Comparison of ENCODE assay signal across 21 mouse cellular contexts in the genomic region with DNA sequence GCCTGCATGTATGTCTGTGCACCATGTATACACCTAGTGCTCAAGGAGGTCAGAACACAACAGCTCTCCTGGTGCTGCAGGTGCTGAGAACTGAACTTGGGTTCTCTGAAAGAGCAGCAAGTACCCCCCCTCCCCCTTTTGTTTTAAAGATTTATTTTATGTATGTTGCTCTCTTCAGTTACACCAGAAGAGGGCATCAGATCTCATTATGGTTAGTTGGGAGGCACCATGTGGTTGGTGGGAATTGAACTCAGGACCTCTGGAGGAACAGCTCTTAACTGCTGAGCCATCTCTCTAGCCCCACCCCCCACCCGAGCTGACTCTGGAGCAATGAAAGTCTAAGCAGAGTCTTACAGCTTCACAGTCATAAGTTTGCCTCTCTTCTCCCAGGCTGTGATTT. TPM values are rescaled to one million over a fixed set of nuclear protein-coding genes. Genes with fewer than 3 reads are reported as not detected.
DNase-seq lines count a peak whose midpoint lies in the region; ATAC-seq and TF ChIP-seq lines count a peak whose summit lies in the region.
"Had no signal": no experiment of that assay in that cellular context is flagged by ENCODE, and none has a peak within 500 bp of the region (broad histone marks: within the 10 kb centered on the region; RNA-seq: fewer than 3 reads in every experiment).

No protein-coding gene starts in this region.

- in situ Hi-C loops in Patski (cut with MboI; ENCODE audit: low pct_unique_long_range_greater_than_20kb): no loop called here

- TF ChIP-seq EP300 in liver, embryonic 14.5 days (IDR thresholded peaks at IDR 0.05; ENCODE audit: low read depth): no peak
- no peak for TF ChIP-seq EP300 in stomach, postnatal 0 days (optimal IDR thresholded peaks at IDR 0.05)

- CTCF ChIA-PET in Patski (lab: Charles Lee): interaction anchor here (0.9 kb wide), 1 partner anchor 12 kb away, joined by 4 read pairs; no protein-coding TSS in a partner anchor

- POLR2A ChIA-PET in Patski (lab: Charles Lee): no interaction called here

- 19% methylated on average over 1 of the region's 1 CpGs for WGBS in liver, embryonic 14.5 days (ENCODE audit: insufficient replicate concordance)
- 36% methylated on average over 1 of the region's 1 CpGs for WGBS in liver, embryonic 11.5 days
- WGBS in stomach, postnatal 0 days: 69% methylated on average over 1 of the region's 1 CpGs

- peak; percentile 26 for DNase-seq in CD4-positive, CD25-positive, alpha-beta regulatory T cell, adult 2 months (ENCODE audit: low read depth, low spot score)
- no peak for DNase-seq in liver, embryonic 14.5 days (ENCODE audit: low read depth in 3 of 3, low spot score in 3 of 3)
- no peak for DNase-seq in liver, embryonic 11.5 days (ENCODE audit: low spot score)
- DNase-seq in Patski (ENCODE audit: low read depth, low spot score): no peak
- DNase-seq in stomach, postnatal 0 days (ENCODE audit: low spot score): no peak
- no peak for DNase-seq in layer of hippocampus, adult 8-10 months (ENCODE audit: low spot score in 2 of 2)
- DNase-seq in kidney, postnatal 10 days: no peak
- DNase-seq: adrenal gland, postnatal 25 days; cerebellum, adult 8-10 months; lung, postnatal 4 days; retina, postnatal 1 day; right cerebral cortex, postnatal 4 days had no signal

- TF ChIP-seq CTCF in liver, embryonic 14.5 days (IDR thresholded peaks at IDR 0.05; ENCODE audit: low read depth): peak; percentile 27; the same call in 1 of the 2 replicates
- peak; percentile 25 for TF ChIP-seq CTCF in Patski (IDR thresholded peaks at IDR 0.05)
- peak; percentile 35; the same call in 1 of the 2 replicates for TF ChIP-seq CTCF in stomach, postnatal 0 days (IDR thresholded peaks at IDR 0.05; ENCODE audit: low read depth)

- no peak for ATAC-seq in CD4-positive, CD25-positive, alpha-beta regulatory T cell, adult 4 months
- ATAC-seq in liver, embryonic 14.5 days (ENCODE audit: insufficient read depth): no peak
- no peak for ATAC-seq in liver, embryonic 11.5 days (replicated peaks; ENCODE audit: low FRiP score)
- no peak for ATAC-seq in Patski
- no peak for ATAC-seq in stomach, postnatal 0 days (ENCODE audit: low FRiP score, low TSS enrichment)
- ATAC-seq: forebrain, embryonic 15.5 days had no signal

- no peak overlapping the region for H3K27ac ChIP-seq in liver, embryonic 14.5 days
- H3K27ac ChIP-seq in liver, embryonic 11.5 days (ENCODE audit: low read depth, low read length): no peak overlapping the region
- no peak overlapping the region for H3K27ac ChIP-seq in stomach, postnatal 0 days (replicated peaks)
- H3K27ac ChIP-seq: forebrain, embryonic 15.5 days; hindbrain, embryonic 10.5 days; limb, embryonic 12.5 days; neural tube, embryonic 15.5 days had no signal

- H3K36me3 ChIP-seq in liver, embryonic 14.5 days (replicated peaks; ENCODE audit: control insufficient read depth, insufficient read depth, low read depth): no peaks in the 10 kb centered on the region
- H3K36me3 ChIP-seq in liver, embryonic 11.5 days (ENCODE audit: control insufficient read depth, insufficient read depth, low read length): no peaks in the 10 kb centered on the region
- no peaks in the 10 kb centered on the region for H3K36me3 ChIP-seq in stomach, postnatal 0 days (ENCODE audit: control insufficient read depth, insufficient read depth, low read length)
- H3K36me3 ChIP-seq: forebrain, embryonic 15.5 days; G1E had no signal

- H3K4me1 ChIP-seq in liver, embryonic 14.5 days (replicated peaks; ENCODE audit: control insufficient read depth in 2 of 2, insufficient read depth in 2 of 2, low read length in 1 of 2): peaks cover 0 to 4% of the 10 kb centered on the region in 2 experiments; a peak in 1 of 4 replicates
- H3K4me1 ChIP-seq in liver, embryonic 11.5 days (replicated peaks; ENCODE audit: control insufficient read depth, insufficient read depth, low read length): no peaks in the 10 kb centered on the region
- no peaks in the 10 kb centered on the region for H3K4me1 ChIP-seq in stomach, postnatal 0 days (replicated peaks; ENCODE audit: control insufficient read depth, insufficient read depth)
- H3K4me1 ChIP-seq: forebrain, embryonic 15.5 days; hindbrain, embryonic 10.5 days; limb, embryonic 12.5 days; neural tube, embryonic 15.5 days had no signal

- no peak overlapping the region for H3K4me3 ChIP-seq in liver, embryonic 14.5 days (ENCODE audit: insufficient read depth in 1 of 2, low read depth in 2 of 2, low read length in 2 of 2)
- no peak overlapping the region for H3K4me3 ChIP-seq in liver, embryonic 11.5 days (ENCODE audit: low read depth, low read length)
- no peak overlapping the region for H3K4me3 ChIP-seq in stomach, postnatal 0 days (ENCODE audit: low read depth, low read length)
- H3K4me3 ChIP-seq: erythroblast, embryonic 14.5 days; forebrain, embryonic 15.5 days; hindbrain, embryonic 10.5 days; limb, embryonic 12.5 days; neural tube, embryonic 15.5 days had no signal

- H3K9ac ChIP-seq in liver, embryonic 14.5 days (replicated peaks): no peak overlapping the region
- no peak overlapping the region for H3K9ac ChIP-seq in liver, embryonic 11.5 days (ENCODE audit: low read depth, low read length)
- H3K9ac ChIP-seq in stomach, postnatal 0 days (ENCODE audit: low read length): no peak overlapping the region
- H3K9ac ChIP-seq: forebrain, embryonic 15.5 days; limb, embryonic 12.5 days; neural tube, embryonic 15.5 days had no signal

- no peaks in the 10 kb centered on the region for H3K27me3 ChIP-seq in liver, embryonic 14.5 days (ENCODE audit: control insufficient read depth, insufficient read depth, low read length)
- no peaks in the 10 kb centered on the region for H3K27me3 ChIP-seq in liver, embryonic 11.5 days (replicated peaks; ENCODE audit: control insufficient read depth, insufficient read depth, low read length)
- H3K27me3 ChIP-seq in Patski: no peaks in the 10 kb centered on the region
- no peaks in the 10 kb centered on the region for H3K27me3 ChIP-seq in stomach, postnatal 0 days (ENCODE audit: control insufficient read depth, insufficient read depth, low read length)
- H3K27me3 ChIP-seq: forebrain, embryonic 15.5 days; limb, embryonic 12.5 days; neural tube, embryonic 15.5 days had no signal

- H3K4me2 ChIP-seq in liver, embryonic 14.5 days (ENCODE audit: low read depth): no peak overlapping the region
- H3K4me2 ChIP-seq in liver, embryonic 11.5 days: no peak overlapping the region
- no peak overlapping the region for H3K4me2 ChIP-seq in stomach, postnatal 0 days (replicated peaks; ENCODE audit: low read depth)
- H3K4me2 ChIP-seq: forebrain, embryonic 15.5 days; limb, embryonic 12.5 days; midbrain, embryonic 11.5 days; neural tube, embryonic 15.5 days had no signal

- no peaks in the 10 kb centered on the region for H3K9me3 ChIP-seq in liver, embryonic 14.5 days (ENCODE audit: control insufficient read depth, low read length)
- no peaks in the 10 kb centered on the region for H3K9me3 ChIP-seq in liver, embryonic 11.5 days (ENCODE audit: control insufficient read depth, low read length)
- no peaks in the 10 kb centered on the region for H3K9me3 ChIP-seq in stomach, postnatal 0 days (ENCODE audit: control insufficient read depth, low read length)
- H3K9me3 ChIP-seq: forebrain, embryonic 15.5 days; G1E; hindbrain, embryonic 10.5 days; limb, embryonic 12.5 days; neural tube, embryonic 15.5 days had no signal

RNA-seq across cellular contexts. Expression of a gene that starts 21.0 kb away (rescaled TPM):
- polyA plus RNA-seq in CD4-positive, CD25-positive, alpha-beta regulatory T cell, adult 4 months (2017; shearing (Covaris generic)): 1 to 10 TPM in 1 of 2 experiments, under 1 TPM in 1; 0.87 to 1.1 TPM
- 0.18 and 0.26 TPM in 2 replicates for polyA plus RNA-seq in liver, embryonic 14.5 days (2012; rRNA removed)
- 0.19 and 0.22 TPM in 2 replicates for polyA plus RNA-seq in liver, embryonic 14.5 days (2014; fragmentation: Nextera tagmentation; extraction: Ambion mirVana)
- 0.25 and 0.49 TPM in 2 replicates for polyA plus RNA-seq in liver, embryonic 11.5 days (2014; fragmentation: Nextera tagmentation; extraction: Ambion mirVana)
- 1.9 TPM for polyA plus RNA-seq in Patski (2021)
- polyA plus RNA-seq in stomach, postnatal 0 days (2015; fragmentation: Nextera tagmentation; extraction: Ambion mirVana): 0.16 and 0.52 TPM in 2 replicates
- total RNA-seq in layer of hippocampus, adult 8-10 months (2022): 1 to 10 TPM in 3 of 4 experiments, under 1 TPM in 1; 0.54 to 2.2 (median 1.5) TPM
- total RNA-seq: common myeloid progenitor, adult 5-6 weeks had no signal
- polyA plus RNA-seq: erythroblast, embryonic 14.5 days; G1E; hindbrain, embryonic 10.5 days; neural tube, embryonic 15.5 days had no signal

RNA-seq across cellular contexts. Expression of a gene that starts 22.2 kb away (rescaled TPM):
- 100 to 1,000 TPM in 1 of 2 experiments, 10 to 100 TPM in 1; 84.0 to 217 TPM for polyA plus RNA-seq in CD4-positive, CD25-positive, alpha-beta regulatory T cell, adult 4 months (2017; shearing (Covaris generic))
- 4.0 and 4.9 TPM in 2 replicates for polyA plus RNA-seq in liver, embryonic 14.5 days (2012; rRNA removed)
- 1.9 and 3.2 TPM in 2 replicates for polyA plus RNA-seq in liver, embryonic 14.5 days (2014; fragmentation: Nextera tagmentation; extraction: Ambion mirVana)
- 4.8 and 5.8 TPM in 2 replicates for polyA plus RNA-seq in liver, embryonic 11.5 days (2014; fragmentation: Nextera tagmentation; extraction: Ambion mirVana)
- 18.1 TPM for polyA plus RNA-seq in Patski (2021)
- polyA plus RNA-seq in stomach, postnatal 0 days (2015; fragmentation: Nextera tagmentation; extraction: Ambion mirVana): 1.1 and 1.6 TPM in 2 replicates
- total RNA-seq in layer of hippocampus, adult 8-10 months (2022): 10 to 100 TPM in 2 of 4 experiments, 1 to 10 TPM in 2; 9.3 to 15.3 (median 12.2) TPM

RNA-seq across cellular contexts. Expression of a gene that starts 55.8 kb away (rescaled TPM):
- 1 to 10 TPM; 1.8 to 4.9 TPM for polyA plus RNA-seq in CD4-positive, CD25-positive, alpha-beta regulatory T cell, adult 4 months (2017; shearing (Covaris generic))
- polyA plus RNA-seq in liver, embryonic 14.5 days (2012; rRNA removed): 1.8 and 3.2 TPM in 2 replicates
- polyA plus RNA-seq in liver, embryonic 14.5 days (2014; fragmentation: Nextera tagmentation; extraction: Ambion mirVana): 2.8 and 4.4 TPM in 2 replicates
- polyA plus RNA-seq in liver, embryonic 11.5 days (2014; fragmentation: Nextera tagmentation; extraction: Ambion mirVana): 21.1 and 23.2 TPM in 2 replicates
- polyA plus RNA-seq in Patski (2021): 22.4 TPM
- polyA plus RNA-seq in stomach, postnatal 0 days (2015; fragmentation: Nextera tagmentation; extraction: Ambion mirVana): 16.7 and 18.6 TPM in 2 replicates
- 10 to 100 TPM; 26.3 to 28.8 (median 28.3) TPM for total RNA-seq in layer of hippocampus, adult 8-10 months (2022)
